Comparison of ENCODE assay signal across 28 mouse cellular contexts in the genomic region with DNA sequence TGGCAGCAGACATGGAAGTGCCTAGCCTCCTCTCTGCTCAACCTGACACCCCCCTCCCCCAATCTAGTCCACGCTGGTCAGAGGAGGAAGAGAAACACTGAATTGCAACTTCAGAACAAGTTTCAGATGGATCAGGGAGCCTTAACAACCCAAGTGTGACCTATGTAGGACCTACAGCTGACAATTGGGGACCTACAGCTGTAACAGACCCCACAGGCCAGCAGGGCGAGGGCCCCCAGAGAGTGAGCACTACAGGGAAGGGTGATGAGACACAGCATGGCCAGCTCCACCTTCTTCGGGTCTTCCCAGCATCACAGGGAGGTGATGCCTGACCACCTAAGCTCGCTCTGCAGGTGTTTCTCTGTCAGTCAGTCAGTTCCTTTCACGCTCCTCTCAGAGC. TPM values are rescaled to one million over a fixed set of nuclear protein-coding genes. Genes with fewer than 3 reads are reported as not detected.
"Had no signal": no experiment of that assay in that cellular context is flagged by ENCODE, and none has a peak within 500 bp of the region (broad histone marks: within the 10 kb centered on the region; RNA-seq: fewer than 3 reads in every experiment).

No protein-coding gene starts in this region.

- DNase-seq: gastrocnemius, adult 2 months; gastrocnemius, postnatal 10 days; gastrocnemius, postnatal 25 days; heart, postnatal 36 days; kidney, adult 18-20 months; kidney, adult 8-10 months; kidney, postnatal 10 days; kidney, postnatal 25 days; kidney, postnatal 4 days; liver; liver, embryonic 13.5 days had no signal

- H3K4me3 ChIP-seq: gastrocnemius, adult 2 months; hindbrain, embryonic 10.5 days; hindbrain, embryonic 12.5 days; intestine, embryonic 15.5 days; layer of hippocampus, adult 2 months; left cerebral cortex, adult 2 months; limb, embryonic 10.5 days; limb, embryonic 12.5 days; liver, embryonic 13.5 days; liver, embryonic 15.5 days had no signal

- H3K9me3 ChIP-seq: hindbrain, embryonic 10.5 days; hindbrain, embryonic 12.5 days; intestine, embryonic 15.5 days; limb, embryonic 10.5 days; limb, embryonic 12.5 days; liver, embryonic 13.5 days; liver, embryonic 15.5 days had no signal

- H3K4me1 ChIP-seq: hindbrain, embryonic 10.5 days; hindbrain, embryonic 12.5 days; intestine, embryonic 15.5 days; limb, embryonic 12.5 days had no signal

- H3K9ac ChIP-seq: hindbrain, embryonic 12.5 days; hindbrain, embryonic 14.5 days; intestine, embryonic 15.5 days; limb, embryonic 12.5 days; liver, embryonic 13.5 days; liver, embryonic 15.5 days had no signal

- H3K27me3 ChIP-seq: hindbrain, embryonic 12.5 days; intestine, embryonic 15.5 days had no signal

- H3K4me2 ChIP-seq: hindbrain, embryonic 12.5 days; hindbrain, embryonic 14.5 days; intestine, embryonic 15.5 days; limb, embryonic 12.5 days; liver, embryonic 11.5 days; liver, embryonic 13.5 days; liver, embryonic 15.5 days had no signal

- H3K27ac ChIP-seq: gastrocnemius, adult 2 months; hindbrain, embryonic 10.5 days; hindbrain, embryonic 12.5 days; hindbrain, embryonic 14.5 days; intestine, embryonic 15.5 days; layer of hippocampus, adult 2 months; left cerebral cortex, adult 2 months; limb, embryonic 10.5 days; limb, embryonic 12.5 days; liver, embryonic 13.5 days; liver, embryonic 15.5 days had no signal

- H3K36me3 ChIP-seq: hindbrain, embryonic 10.5 days; hindbrain, embryonic 12.5 days; intestine, embryonic 15.5 days; limb, embryonic 10.5 days; limb, embryonic 12.5 days; liver, embryonic 13.5 days; liver, embryonic 15.5 days had no signal

- ATAC-seq: forebrain, embryonic 16.5 days; hindbrain, embryonic 16.5 days; inflammation-experienced regulatory T-cells, adult 6 months; intestine, embryonic 15.5 days; intestine, postnatal 0 days had no signal

RNA-seq across cellular contexts. Expression of a gene that starts 24.9 kb away (rescaled TPM):
- total RNA-seq: granulocyte monocyte progenitor cell, adult 5-6 weeks had no signal

RNA-seq across cellular contexts. Expression of a gene that starts 42.7 kb away (rescaled TPM):
- total RNA-seq: gastrocnemius, adult 2 months; gastrocnemius, postnatal 25 days; granulocyte monocyte progenitor cell, adult 5-6 weeks had no signal

RNA-seq across cellular contexts. Expression of a gene that starts 57.9 kb away (rescaled TPM):
- total RNA-seq: gastrocnemius, adult 2 months; granulocyte monocyte progenitor cell, adult 5-6 weeks; heart, postnatal 36 days; layer of hippocampus, adult 2 months; layer of hippocampus, postnatal 25 days had no signal
- polyA plus RNA-seq: hindbrain, embryonic 14.5 days; inflammation-experienced regulatory T-cells, adult 6 months; kidney, embryonic 14.5 days; liver, embryonic 13.5 days; liver, embryonic 15.5 days had no signal
